Mouse (Mus musculus): Measurements from ENCODE around the gene Bmp6. TPM values are rescaled to one million over a fixed set of nuclear protein-coding genes. Genes with fewer than 3 reads are reported as not detected.

Bmp6 gene
- total and polyA plus RNA-seq, 2 experiments from 2014 or later, result 3.8 to 16.3 TPM

- no peak for DNase-seq
- Histone ChIP-seq H3K36me3 (ENCODE audit: insufficient read depth) (no peaks in the 10 kb centered on the region), H3K4me1 (ENCODE audit: insufficient read depth) (no peaks in the 10 kb centered on the region)
Measured at GRCm38 (mm10) chr13:38353420-38354255, 8.7 kb downstream of the Bmp6 start.

GRCm38 (mm10) chr13:38354284-38354683 lies 9.4 kb downstream of the Bmp6 start:
- Histone ChIP-seq H3K4me1 (ENCODE audit: insufficient read depth) (no peaks in the 10 kb centered on the region), H3K9ac (no peak overlapping the region), H3K9me3 (ENCODE audit: low read length) (no peaks in the 10 kb centered on the region), H3K27me3 (ENCODE audit: insufficient read depth, low read length) (peaks cover 8% of the 10 kb centered on the region; the same call in 1 of the 2 replicates), H3K27ac (ENCODE audit: low read depth, low read length) (no peak overlapping the region), H3K4me3 (ENCODE audit: low read depth, low read length) (no peak overlapping the region), H3K36me3 (ENCODE audit: insufficient read depth) (no peaks in the 10 kb centered on the region), H3K4me2 (ENCODE audit: low read depth) (no peak overlapping the region)
- no peak for TF ChIP-seq CTCF (IDR thresholded peaks at IDR 0.05; ENCODE audit: low read depth)
- 42% methylated on average over 1 of the region's 1 CpGs for WGBS
- DNase-seq (peak; percentile 29), ATAC-seq (peak; percentile 74; the same call in 1 of the 2 replicates)

More at GRCm38 (mm10) chr13:38353420-38354255, 8.7 kb downstream of the Bmp6 start:
- peak; percentile 50; the same call in 1 of the 2 replicates for ATAC-seq
- no peak for TF ChIP-seq CTCF (IDR thresholded peaks at IDR 0.05; ENCODE audit: low read depth)
- WGBS, result 72% methylated on average over 24 of the region's 24 CpGs
- no peaks in the 10 kb centered on the region for H3K9me3 ChIP-seq (ENCODE audit: low read length)
- no peak overlapping the region for H3K4me3 ChIP-seq (ENCODE audit: low read depth, low read length)
- peaks cover 8% of the 10 kb centered on the region; the same call in 1 of the 2 replicates for H3K27me3 ChIP-seq (ENCODE audit: insufficient read depth, low read length)
- no peak overlapping the region for H3K4me2 ChIP-seq (ENCODE audit: low read depth)
- no peak overlapping the region for H3K9ac ChIP-seq
- no peak overlapping the region for H3K27ac ChIP-seq (ENCODE audit: low read depth, low read length)

GRCm38 (mm10) chr13:38359045-38359444 lies 14.1 kb downstream of the Bmp6 start:
- DNase-seq (no peak), ATAC-seq (no peak)
- Histone ChIP-seq H3K27ac (ENCODE audit: low read depth, low read length) (no peak overlapping the region), H3K9ac (no peak overlapping the region), H3K27me3 (ENCODE audit: insufficient read depth, low read length) (no peaks in the 10 kb centered on the region), H3K4me1 (ENCODE audit: insufficient read depth) (no peaks in the 10 kb centered on the region), H3K4me3 (ENCODE audit: low read depth, low read length) (no peak overlapping the region), H3K4me2 (ENCODE audit: low read depth) (no peak overlapping the region), H3K36me3 (ENCODE audit: insufficient read depth) (no peaks in the 10 kb centered on the region), H3K9me3 (ENCODE audit: low read length) (no peaks in the 10 kb centered on the region)
- no peak for TF ChIP-seq CTCF (IDR thresholded peaks at IDR 0.05; ENCODE audit: low read depth)
- WGBS, result 50% methylated on average over 4 of the region's 4 CpGs

GRCm38 (mm10) chr13:38362751-38363150 lies 17.8 kb downstream of the Bmp6 start:
- 84% methylated on average over 4 of the region's 4 CpGs for WGBS
- ATAC-seq, result no peak

GRCm38 (mm10) chr13:38363869-38364268 lies 19.0 kb downstream of the Bmp6 start:
- Histone ChIP-seq H3K9ac (no peak overlapping the region), H3K4me2 (ENCODE audit: low read depth) (no peak overlapping the region), H3K27ac (ENCODE audit: low read depth, low read length) (no peak overlapping the region), H3K9me3 (ENCODE audit: low read length) (no peaks in the 10 kb centered on the region), H3K27me3 (ENCODE audit: insufficient read depth, low read length) (no peaks in the 10 kb centered on the region), H3K4me1 (ENCODE audit: insufficient read depth) (no peaks in the 10 kb centered on the region), H3K36me3 (ENCODE audit: insufficient read depth) (no peaks in the 10 kb centered on the region), H3K4me3 (ENCODE audit: low read depth, low read length) (no peak overlapping the region)
- no peak for DNase-seq
- ATAC-seq, result no peak
- no peak for TF ChIP-seq CTCF (IDR thresholded peaks at IDR 0.05; ENCODE audit: low read depth)
- WGBS, result 88% methylated on average over 7 of the region's 7 CpGs

More at GRCm38 (mm10) chr13:38362751-38363150, 17.8 kb downstream of the Bmp6 start:
- H3K4me2 ChIP-seq (ENCODE audit: low read depth), result no peak overlapping the region
- no peaks in the 10 kb centered on the region for H3K36me3 ChIP-seq (ENCODE audit: insufficient read depth)
- no peaks in the 10 kb centered on the region for H3K4me1 ChIP-seq (ENCODE audit: insufficient read depth)
- DNase-seq, result no peak
- TF ChIP-seq CTCF (IDR thresholded peaks at IDR 0.05; ENCODE audit: low read depth), result no peak
- H3K9ac ChIP-seq, result no peak overlapping the region
- no peaks in the 10 kb centered on the region for H3K9me3 ChIP-seq (ENCODE audit: low read length)
- no peak overlapping the region for H3K4me3 ChIP-seq (ENCODE audit: low read depth, low read length)
- no peaks in the 10 kb centered on the region for H3K27me3 ChIP-seq (ENCODE audit: insufficient read depth, low read length)
- no peak overlapping the region for H3K27ac ChIP-seq (ENCODE audit: low read depth, low read length)

- no peak for ATAC-seq
- Histone ChIP-seq H3K4me1 (ENCODE audit: insufficient read depth) (no peaks in the 10 kb centered on the region), H3K4me2 (ENCODE audit: low read depth) (no peak overlapping the region), H3K36me3 (ENCODE audit: insufficient read depth) (no peaks in the 10 kb centered on the region), H3K9me3 (ENCODE audit: low read length) (no peaks in the 10 kb centered on the region), H3K9ac (no peak overlapping the region), H3K4me3 (ENCODE audit: low read depth, low read length) (no peak overlapping the region), H3K27me3 (ENCODE audit: insufficient read depth, low read length) (no peaks in the 10 kb centered on the region), H3K27ac (ENCODE audit: low read depth, low read length) (no peak overlapping the region)
- no peak for TF ChIP-seq CTCF (IDR thresholded peaks at IDR 0.05; ENCODE audit: low read depth)
- WGBS, result 94% methylated on average over 5 of the region's 5 CpGs
- DNase-seq, result no peak
Measured at GRCm38 (mm10) chr13:38369624-38370023, 24.7 kb downstream of the Bmp6 start.

GRCm38 (mm10) chr13:38376071-38376470 lies 31.2 kb downstream of the Bmp6 start:
- no peak overlapping the region for H3K4me3 ChIP-seq (ENCODE audit: low read depth, low read length)
- no peak for ATAC-seq
- H3K27me3 ChIP-seq (ENCODE audit: insufficient read depth, low read length), result no peaks in the 10 kb centered on the region
- no peaks in the 10 kb centered on the region for H3K36me3 ChIP-seq (ENCODE audit: insufficient read depth)
- H3K4me1 ChIP-seq (ENCODE audit: insufficient read depth), result no peaks in the 10 kb centered on the region
- no peak overlapping the region for H3K4me2 ChIP-seq (ENCODE audit: low read depth)
- DNase-seq, result no peak
- H3K9ac ChIP-seq, result no peak overlapping the region
- no peaks in the 10 kb centered on the region for H3K9me3 ChIP-seq (ENCODE audit: low read length)
- H3K27ac ChIP-seq (ENCODE audit: low read depth, low read length), result no peak overlapping the region
- 68% methylated on average over 6 of the region's 6 CpGs for WGBS
- no peak for TF ChIP-seq CTCF (IDR thresholded peaks at IDR 0.05; ENCODE audit: low read depth)

All from forebrain, postnatal 0 days (tissue).